ENCODE assay signal across 10 mouse cellular contexts in the genomic region with DNA sequence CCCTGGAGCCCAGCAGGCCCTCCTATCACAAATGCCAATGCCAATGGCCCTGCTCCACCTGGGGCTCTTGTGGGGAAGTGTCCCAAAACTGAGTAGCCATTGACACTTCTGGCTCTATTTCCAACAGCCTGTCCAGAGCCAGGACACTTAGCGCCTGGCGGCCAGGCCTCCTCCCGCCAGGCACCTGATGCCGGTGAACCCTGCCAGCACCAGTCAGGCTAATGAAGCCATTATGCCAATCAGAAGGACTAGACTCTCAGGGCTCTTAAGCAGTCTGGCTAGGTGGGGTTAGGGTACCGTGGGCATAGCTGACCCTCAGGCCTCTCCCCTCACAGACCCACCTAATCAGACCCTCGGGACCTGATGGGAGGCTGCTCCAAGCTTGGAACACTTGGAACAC. TPM values are rescaled to one million over a fixed set of nuclear protein-coding genes. Genes with fewer than 3 reads are reported as not detected.
DNase-seq lines count a peak whose midpoint lies in the region; ATAC-seq lines count a peak whose summit lies in the region.
"Had no signal": no experiment of that assay in that cellular context is flagged by ENCODE, and none has a peak within 500 bp of the region (broad histone marks: within the 10 kb centered on the region; RNA-seq: fewer than 3 reads in every experiment).

No protein-coding gene starts in this region.

- H3K4me2 ChIP-seq in heart, embryonic 12.5 days: no peak overlapping the region
- no peak overlapping the region for H3K4me2 ChIP-seq in midbrain, embryonic 13.5 days (replicated peaks)
- no peak overlapping the region for H3K4me2 ChIP-seq in midbrain, embryonic 16.5 days (ENCODE audit: low read length)
- no peak overlapping the region for H3K4me2 ChIP-seq in embryonic facial prominence, embryonic 13.5 days
- H3K4me2 ChIP-seq in neural tube, embryonic 15.5 days: no peak overlapping the region

- H3K27ac ChIP-seq in heart, embryonic 12.5 days (ENCODE audit: poor library complexity, severe bottlenecking): no peak overlapping the region
- no peak overlapping the region; the same call in 1 of the 2 replicates for H3K27ac ChIP-seq in midbrain, embryonic 13.5 days
- no peak overlapping the region for H3K27ac ChIP-seq in midbrain, embryonic 16.5 days (ENCODE audit: low read length)
- peak overlapping the region; percentile 89 for H3K27ac ChIP-seq in embryonic facial prominence, embryonic 13.5 days
- peak overlapping the region; percentile 84; the same call in 1 of the 2 replicates for H3K27ac ChIP-seq in neural tube, embryonic 15.5 days (replicated peaks)

- no peaks in the 10 kb centered on the region for H3K9me3 ChIP-seq in heart, embryonic 12.5 days (replicated peaks)
- no peaks in the 10 kb centered on the region for H3K9me3 ChIP-seq in midbrain, embryonic 13.5 days
- H3K9me3 ChIP-seq in midbrain, embryonic 16.5 days (replicated peaks; ENCODE audit: control insufficient read depth, low read length, poor library complexity, severe bottlenecking): no peaks in the 10 kb centered on the region
- H3K9me3 ChIP-seq in embryonic facial prominence, embryonic 13.5 days: no peaks in the 10 kb centered on the region
- H3K9me3 ChIP-seq in neural tube, embryonic 15.5 days (replicated peaks): no peaks in the 10 kb centered on the region

- peak; percentile 69 to 73 for DNase-seq in heart, adult 18-20 months
- no peak for DNase-seq in adrenal gland, postnatal 36 days
- DNase-seq: right cerebral cortex, adult 18-20 months had no signal

- no peak overlapping the region for H3K4me3 ChIP-seq in heart, embryonic 12.5 days
- no peak overlapping the region for H3K4me3 ChIP-seq in midbrain, embryonic 13.5 days (replicated peaks)
- no peak overlapping the region for H3K4me3 ChIP-seq in midbrain, embryonic 16.5 days (ENCODE audit: low read depth, low read length)
- H3K4me3 ChIP-seq in embryonic facial prominence, embryonic 13.5 days: no peak overlapping the region
- no peak overlapping the region for H3K4me3 ChIP-seq in neural tube, embryonic 15.5 days (replicated peaks)

- WGBS in heart, embryonic 12.5 days: 82% methylated on average over 6 of the region's 6 CpGs
- 72% methylated on average over 6 of the region's 6 CpGs for WGBS in midbrain, embryonic 13.5 days
- WGBS in midbrain, embryonic 16.5 days: 58% methylated on average over 6 of the region's 6 CpGs
- WGBS in embryonic facial prominence, embryonic 13.5 days: 86% methylated on average over 6 of the region's 6 CpGs
- WGBS in neural tube, embryonic 15.5 days: 68% methylated on average over 6 of the region's 6 CpGs

- no peak for ATAC-seq in heart, embryonic 12.5 days (ENCODE audit: insufficient number of reproducible peaks, low FRiP score)
- no peak for ATAC-seq in midbrain, embryonic 13.5 days
- ATAC-seq in midbrain, embryonic 16.5 days: no peak
- ATAC-seq in embryonic facial prominence, embryonic 13.5 days (ENCODE audit: insufficient number of reproducible peaks, insufficient read depth, low FRiP score, low TSS enrichment, low read depth): no peak
- ATAC-seq in neural tube, embryonic 15.5 days (ENCODE audit: low FRiP score): no peak
- ATAC-seq: inflammation-experienced regulatory T-cells, adult 6 months had no signal

- no peak overlapping the region for H3K9ac ChIP-seq in heart, embryonic 12.5 days
- H3K9ac ChIP-seq in midbrain, embryonic 13.5 days (replicated peaks): peak overlapping the region; percentile 16; the same call in 1 of the 2 replicates
- H3K9ac ChIP-seq in midbrain, embryonic 16.5 days (ENCODE audit: low read depth, low read length): no peak overlapping the region
- H3K9ac ChIP-seq in embryonic facial prominence, embryonic 13.5 days: no peak overlapping the region
- no peak overlapping the region for H3K9ac ChIP-seq in neural tube, embryonic 15.5 days (replicated peaks)

- no peaks in the 10 kb centered on the region for H3K27me3 ChIP-seq in heart, embryonic 12.5 days (replicated peaks)
- H3K27me3 ChIP-seq in midbrain, embryonic 13.5 days: no peaks in the 10 kb centered on the region
- no peaks in the 10 kb centered on the region for H3K27me3 ChIP-seq in midbrain, embryonic 16.5 days (ENCODE audit: control insufficient read depth, insufficient read depth, low read depth, low read length)
- H3K27me3 ChIP-seq in embryonic facial prominence, embryonic 13.5 days: no peaks in the 10 kb centered on the region
- no peaks in the 10 kb centered on the region for H3K27me3 ChIP-seq in neural tube, embryonic 15.5 days (replicated peaks)

- no peaks in the 10 kb centered on the region for H3K36me3 ChIP-seq in heart, embryonic 12.5 days
- no peaks in the 10 kb centered on the region for H3K36me3 ChIP-seq in midbrain, embryonic 13.5 days
- no peaks in the 10 kb centered on the region for H3K36me3 ChIP-seq in midbrain, embryonic 16.5 days (ENCODE audit: control insufficient read depth, insufficient read depth, low read length)
- no peaks in the 10 kb centered on the region for H3K36me3 ChIP-seq in embryonic facial prominence, embryonic 13.5 days
- H3K36me3 ChIP-seq in neural tube, embryonic 15.5 days: no peaks in the 10 kb centered on the region

- peaks cover 56% of the 10 kb centered on the region for H3K4me1 ChIP-seq in heart, embryonic 12.5 days (replicated peaks)
- peaks cover 46% of the 10 kb centered on the region for H3K4me1 ChIP-seq in midbrain, embryonic 13.5 days (replicated peaks)
- H3K4me1 ChIP-seq in midbrain, embryonic 16.5 days (ENCODE audit: control insufficient read depth, insufficient read depth, low read length): peaks cover 24% of the 10 kb centered on the region
- peaks cover 46% of the 10 kb centered on the region for H3K4me1 ChIP-seq in embryonic facial prominence, embryonic 13.5 days
- H3K4me1 ChIP-seq in neural tube, embryonic 15.5 days: peaks cover 37% of the 10 kb centered on the region

RNA-seq across cellular contexts. Expression of gene Fscn2, which starts 1.9 kb away (rescaled TPM):
- total RNA-seq in heart, adult 18-20 months (2021): not detected
- polyA plus RNA-seq in heart, embryonic 12.5 days (2016; fragmentation: Nextera tagmentation; extraction: Ambion mirVana): 0.17 and 0.63 TPM in 2 replicates
- polyA plus RNA-seq in midbrain, embryonic 13.5 days (2015; fragmentation: Nextera tagmentation; extraction: Ambion mirVana): 1.9 and 2.2 TPM in 2 replicates
- polyA plus RNA-seq in midbrain, embryonic 16.5 days (2015; fragmentation: Nextera tagmentation; extraction: Ambion mirVana): 1.2 and 1.3 TPM in 2 replicates
- 0.25 and 1.1 TPM in 2 replicates for polyA plus RNA-seq in embryonic facial prominence, embryonic 13.5 days (2015; fragmentation: Nextera tagmentation; extraction: Ambion mirVana)
- 0.64 and 1.4 TPM in 2 replicates for polyA plus RNA-seq in neural tube, embryonic 15.5 days (2015; fragmentation: Nextera tagmentation; extraction: Ambion mirVana)
- under 1 TPM in 1 of 2 experiments, not detected in 1; 0.59 TPM for total RNA-seq in adrenal gland, postnatal 36 days (2021)
- polyA plus RNA-seq: large intestine, adult 2 months had no signal

RNA-seq across cellular contexts. Expression of gene Actg1, which starts 11.0 kb away (rescaled TPM):
- 100 to 1,000 TPM; 286 to 296 TPM for total RNA-seq in heart, adult 18-20 months (2021)
- 1,404 and 1,426 TPM in 2 replicates for polyA plus RNA-seq in heart, embryonic 12.5 days (2016; fragmentation: Nextera tagmentation; extraction: Ambion mirVana)
- polyA plus RNA-seq in midbrain, embryonic 13.5 days (2015; fragmentation: Nextera tagmentation; extraction: Ambion mirVana): 3,928 and 4,113 TPM in 2 replicates
- 4,277 and 4,299 TPM in 2 replicates for polyA plus RNA-seq in midbrain, embryonic 16.5 days (2015; fragmentation: Nextera tagmentation; extraction: Ambion mirVana)
- 2,524 and 2,741 TPM in 2 replicates for polyA plus RNA-seq in embryonic facial prominence, embryonic 13.5 days (2015; fragmentation: Nextera tagmentation; extraction: Ambion mirVana)
- 3,602 and 3,776 TPM in 2 replicates for polyA plus RNA-seq in neural tube, embryonic 15.5 days (2015; fragmentation: Nextera tagmentation; extraction: Ambion mirVana)
- 1,000 to 10,000 TPM; 1,356 to 1,461 TPM for total RNA-seq in adrenal gland, postnatal 36 days (2021)

RNA-seq across cellular contexts. Expression of gene Faap100, which starts 19.2 kb away (rescaled TPM):
- total RNA-seq in heart, adult 18-20 months (2021): 10 to 100 TPM; 10.6 to 11.7 TPM
- 32.0 and 32.3 TPM in 2 replicates for polyA plus RNA-seq in heart, embryonic 12.5 days (2016; fragmentation: Nextera tagmentation; extraction: Ambion mirVana)
- polyA plus RNA-seq in midbrain, embryonic 13.5 days (2015; fragmentation: Nextera tagmentation; extraction: Ambion mirVana): 80.9 and 81.1 TPM in 2 replicates
- 119 and 126 TPM in 2 replicates for polyA plus RNA-seq in midbrain, embryonic 16.5 days (2015; fragmentation: Nextera tagmentation; extraction: Ambion mirVana)
- polyA plus RNA-seq in embryonic facial prominence, embryonic 13.5 days (2015; fragmentation: Nextera tagmentation; extraction: Ambion mirVana): 38.6 and 43.7 TPM in 2 replicates
- 71.6 and 81.5 TPM in 2 replicates for polyA plus RNA-seq in neural tube, embryonic 15.5 days (2015; fragmentation: Nextera tagmentation; extraction: Ambion mirVana)
- total RNA-seq in adrenal gland, postnatal 36 days (2021): 10 to 100 TPM; 21.3 to 32.1 TPM

Comparison
In these comparisons a context has a peak if more than half of its experiments do, and no peak if none do; other contexts are left out.
1. DNase-seq: peak in heart, adult 18-20 months (2 of 2); none in adrenal gland, postnatal 36 days (0 of 2).
2. H3K27ac ChIP-seq: peak in embryonic facial prominence, embryonic 13.5 days (single experiment) and neural tube, embryonic 15.5 days (single experiment); none in heart, embryonic 12.5 days (single experiment), midbrain, embryonic 13.5 days (single experiment) and midbrain, embryonic 16.5 days (single experiment).